Mouse (Mus musculus): Measurements from ENCODE around the gene Kcp.

Gene Kcp

DNA sequence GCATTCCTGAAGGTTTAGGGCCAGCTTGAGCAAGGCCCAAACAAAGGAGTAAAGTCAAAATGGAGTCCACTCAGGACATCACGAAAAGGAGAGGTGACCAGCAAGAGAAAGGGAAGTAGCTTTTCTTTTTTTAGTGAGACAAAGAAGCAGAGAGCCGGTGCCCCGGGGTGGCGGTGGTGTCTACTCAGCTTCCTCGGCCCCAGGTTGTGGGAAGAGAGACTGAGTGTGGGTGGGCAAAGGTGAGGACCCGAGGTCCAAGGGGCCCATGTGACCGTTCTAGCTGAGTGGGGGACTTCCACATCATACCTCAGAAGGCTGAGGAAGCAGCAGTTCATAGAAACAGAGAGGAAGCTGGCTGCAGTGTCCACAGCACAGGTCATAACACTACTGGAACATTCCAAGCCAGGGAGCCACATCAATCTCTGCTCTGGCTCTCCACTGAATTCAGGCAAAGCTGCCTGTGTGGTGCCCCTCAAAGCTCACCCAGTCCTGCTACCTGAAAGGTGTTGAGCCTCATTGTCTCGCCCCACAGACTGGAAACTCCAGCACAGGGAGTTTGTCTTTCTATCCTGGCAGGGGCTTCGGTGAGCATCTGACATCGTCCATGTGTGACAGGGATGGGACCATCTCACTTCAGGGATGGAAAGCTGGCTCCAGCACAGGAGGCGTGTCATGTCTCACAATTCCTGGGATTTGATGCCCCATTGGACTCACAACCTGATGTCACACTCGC lies 15.7 kb upstream of the Kcp start:
- no peak for DNase-seq (ENCODE audit: low spot score)

DNA sequence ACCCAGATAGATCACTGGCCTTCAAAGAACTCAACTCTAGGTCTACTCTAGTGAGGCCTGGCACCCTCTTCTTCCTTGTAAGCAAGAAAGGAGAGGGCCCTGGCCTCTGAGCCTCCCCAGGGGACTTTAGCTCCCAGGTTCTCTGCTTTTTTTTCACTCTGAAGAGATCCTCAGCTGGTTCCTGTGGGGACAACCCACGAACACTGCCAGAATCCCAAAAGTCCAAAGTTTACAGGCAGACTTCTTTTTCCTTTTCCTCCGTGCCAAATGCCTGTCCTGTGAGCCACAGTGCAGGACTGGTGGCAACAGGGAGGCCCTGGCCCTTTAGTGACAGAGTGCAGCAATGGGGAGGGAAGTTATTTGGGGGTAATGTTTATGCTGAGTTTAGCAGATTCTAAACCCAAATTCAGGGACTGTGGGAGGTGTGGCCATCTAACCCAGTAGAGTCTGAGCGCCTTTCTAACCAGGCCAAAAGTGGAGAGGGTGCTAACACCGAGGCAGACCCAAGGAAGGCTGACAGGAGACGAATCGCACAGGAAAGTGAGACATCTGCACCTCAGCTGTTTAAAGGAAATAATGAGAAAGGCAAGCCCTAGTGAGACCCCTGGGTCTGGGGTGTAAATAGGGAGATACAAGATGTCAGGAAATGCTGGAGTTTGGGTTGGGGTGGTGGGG lies 15.0 kb upstream of the Kcp start:
- no peak for DNase-seq (ENCODE audit: low spot score)

DNA sequence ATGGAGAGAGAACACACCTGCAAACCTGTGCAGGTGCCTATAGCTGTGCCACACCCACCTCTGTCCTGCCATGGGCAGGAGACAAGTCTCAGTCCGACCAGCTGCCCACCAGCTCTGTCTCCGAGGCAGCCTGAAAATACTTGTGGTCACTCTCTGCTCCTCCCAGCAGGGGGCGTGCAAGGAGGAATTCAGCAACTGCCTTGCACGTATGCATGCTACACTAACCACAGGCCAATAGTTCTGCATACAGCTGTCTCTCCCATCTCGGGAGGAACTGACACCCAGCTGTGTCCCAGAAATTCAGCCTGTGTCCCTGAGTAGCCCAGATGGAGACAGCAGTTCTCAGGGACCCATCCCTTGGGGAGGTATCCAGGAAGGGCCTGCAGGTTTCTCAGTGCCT lies 9.4 kb upstream of the Kcp start:
- DNase-seq (ENCODE audit: low spot score) = peak; percentile 80

DNA sequence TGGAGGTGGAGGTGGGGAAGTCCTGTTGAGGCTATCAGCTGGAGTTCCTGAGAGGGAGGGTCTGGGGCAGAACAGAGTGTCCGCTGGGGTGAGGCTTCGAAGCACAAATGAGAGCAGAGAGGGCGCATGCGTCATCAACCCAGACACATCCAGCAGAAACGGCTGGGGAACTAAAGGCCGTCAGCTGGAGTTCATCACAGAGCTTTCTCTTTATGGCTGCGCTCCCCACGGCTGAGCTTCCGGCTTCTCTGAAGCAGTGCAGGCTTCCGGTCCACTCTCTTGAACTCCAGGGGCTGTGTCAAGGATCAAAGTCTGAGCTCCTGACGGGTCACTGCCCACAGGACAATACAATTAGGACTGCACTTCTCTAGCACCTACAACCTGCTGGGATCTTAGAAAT lies 5.5 kb upstream of the Kcp start:
- no peak for DNase-seq (ENCODE audit: low spot score)

DNA sequence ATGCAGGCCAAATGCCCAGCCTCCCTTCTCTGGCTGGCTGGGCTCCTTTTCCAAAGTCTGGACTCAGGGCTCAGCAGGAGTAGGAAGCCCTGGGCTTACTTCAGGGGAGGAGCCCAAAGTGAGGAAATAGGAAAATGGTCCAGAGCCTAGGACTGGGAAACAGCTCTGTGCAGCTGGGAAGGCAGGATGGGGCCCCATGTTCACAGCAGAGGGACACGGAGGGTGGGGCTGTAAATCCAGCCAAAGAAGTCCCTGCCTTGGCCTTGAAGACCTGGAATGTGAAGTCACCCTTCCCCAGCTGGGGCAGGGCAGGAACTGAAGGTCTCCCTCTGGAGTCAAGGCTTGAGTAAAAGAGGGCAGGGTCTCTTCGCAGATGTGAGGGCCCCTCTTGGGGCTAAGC lies 1.3 kb upstream of the Kcp start:
- DNase-seq (ENCODE audit: low spot score) = no peak

DNA sequence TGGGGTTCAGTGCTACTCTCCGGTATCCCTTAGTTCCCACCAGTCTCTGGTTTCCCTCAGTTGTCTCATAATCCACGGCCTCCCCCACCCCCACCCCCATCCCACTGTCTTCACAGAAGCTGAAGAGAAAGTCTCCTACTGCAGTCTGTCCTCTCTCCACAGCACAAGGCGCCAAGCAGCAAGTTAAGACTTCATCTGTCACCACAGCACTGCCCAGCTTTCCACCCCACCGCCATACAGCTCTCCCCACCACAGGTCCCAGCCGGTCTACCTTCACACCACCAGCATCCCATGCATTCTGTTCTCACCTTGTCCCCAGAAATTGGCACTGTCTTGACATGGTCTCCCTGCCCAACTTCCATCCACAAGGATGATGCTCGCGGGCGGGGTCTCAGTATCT lies 918 bp downstream of the Kcp start:
- DNase-seq (ENCODE audit: low spot score) = no peak

DNA sequence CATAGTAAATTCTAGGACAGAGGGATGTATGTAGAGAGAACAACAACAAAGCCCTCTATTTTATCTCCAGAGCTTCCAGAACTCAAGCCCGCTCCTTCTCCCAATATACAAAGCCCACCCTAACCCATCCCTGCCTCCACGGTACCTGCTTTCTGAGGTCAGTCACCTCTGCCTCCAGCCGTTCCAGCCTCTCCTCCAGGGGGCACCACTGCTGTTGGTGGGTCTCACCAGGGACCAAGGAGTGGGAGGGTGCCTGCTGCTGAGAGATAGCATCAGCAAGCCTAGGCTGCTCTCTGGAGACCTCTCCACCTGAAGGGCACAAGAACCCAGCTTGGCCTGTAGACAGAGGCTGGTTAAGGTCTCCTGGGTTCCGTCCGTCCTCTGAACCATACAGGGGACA lies 2.3 kb downstream of the Kcp start:
- no peak for DNase-seq (ENCODE audit: low spot score)

DNA sequence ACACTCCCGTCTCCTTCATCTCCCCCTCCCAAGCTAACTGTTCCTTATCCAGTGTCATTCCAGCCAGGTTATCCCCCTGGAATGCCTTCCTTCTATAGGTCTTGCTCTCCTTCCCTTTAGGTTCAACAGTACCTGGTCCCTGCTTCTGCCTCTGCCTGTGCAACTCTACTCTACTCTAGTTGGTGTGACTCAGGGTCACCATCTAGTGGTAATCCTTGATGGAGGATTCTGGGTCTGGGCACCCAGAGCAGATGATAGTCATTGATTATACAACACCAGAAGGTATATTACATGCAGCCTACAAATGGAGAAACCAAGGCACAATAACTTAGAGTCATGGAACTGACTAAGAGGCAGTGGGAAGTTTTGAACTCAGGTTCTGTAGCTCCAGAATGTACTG lies 6.2 kb downstream of the Kcp start:
- no peak for DNase-seq (ENCODE audit: low spot score)

DNA sequence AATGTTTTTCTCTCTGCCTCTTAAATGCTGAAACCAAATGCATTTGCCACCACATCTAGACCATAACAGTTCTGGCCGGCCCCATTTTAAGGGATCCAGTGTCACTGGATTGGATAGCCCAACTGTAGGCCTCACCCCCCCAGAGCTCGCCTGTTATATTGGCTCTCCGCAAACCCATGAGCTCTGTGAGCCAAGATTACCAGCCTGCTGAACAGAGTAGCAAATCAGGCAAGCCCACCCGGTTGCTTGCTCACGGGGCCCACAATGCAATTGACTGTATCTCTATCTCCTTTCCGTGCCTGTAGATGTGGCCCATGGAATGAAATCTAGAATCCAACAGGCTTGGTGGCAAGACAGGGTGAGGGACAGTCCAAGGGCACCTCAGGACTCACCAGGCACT lies 6.9 kb downstream of the Kcp start:
- DNase-seq (ENCODE audit: low spot score) = no peak

DNA sequence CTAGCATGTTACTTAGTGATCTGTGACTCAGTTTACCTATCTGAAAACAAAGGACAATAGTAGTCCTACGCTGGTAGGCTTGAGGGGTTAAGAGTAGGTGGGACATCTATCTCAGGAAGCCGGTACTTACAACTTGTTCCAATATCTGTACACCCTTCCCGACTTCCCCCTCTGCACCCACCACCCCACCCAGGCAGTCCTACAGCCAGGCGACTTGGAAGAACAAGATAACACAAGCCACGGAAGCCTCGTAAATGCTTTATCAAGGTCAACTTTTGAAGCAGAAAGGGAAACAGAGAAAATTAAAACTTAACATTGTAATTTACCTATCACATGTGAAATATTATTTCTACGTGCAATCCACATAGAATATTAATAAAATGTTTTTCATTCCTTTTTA lies 7.6 kb downstream of the Kcp start:
- no peak for DNase-seq (ENCODE audit: low spot score)

DNA sequence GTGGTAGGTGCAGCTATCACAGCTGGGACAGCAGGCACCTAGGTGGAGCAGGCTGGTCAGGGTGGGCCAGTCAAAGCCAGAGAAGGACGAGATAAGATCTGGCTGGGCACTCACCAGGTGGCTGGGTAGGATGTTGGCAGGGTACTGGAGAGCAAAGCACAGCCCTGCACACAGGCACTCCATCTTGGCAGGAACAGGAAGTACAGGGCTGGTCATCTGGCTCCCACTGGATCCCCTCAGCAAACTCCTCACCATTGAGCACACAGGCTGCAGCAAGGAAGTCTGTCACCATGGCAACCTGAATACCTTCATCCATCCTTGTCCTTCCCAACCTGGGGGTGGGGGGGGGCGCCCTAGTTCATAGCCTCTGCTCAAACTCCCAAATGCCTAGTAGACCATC lies 10.0 kb downstream of the Kcp start:
- DNase-seq (ENCODE audit: low spot score) = no peak

DNA sequence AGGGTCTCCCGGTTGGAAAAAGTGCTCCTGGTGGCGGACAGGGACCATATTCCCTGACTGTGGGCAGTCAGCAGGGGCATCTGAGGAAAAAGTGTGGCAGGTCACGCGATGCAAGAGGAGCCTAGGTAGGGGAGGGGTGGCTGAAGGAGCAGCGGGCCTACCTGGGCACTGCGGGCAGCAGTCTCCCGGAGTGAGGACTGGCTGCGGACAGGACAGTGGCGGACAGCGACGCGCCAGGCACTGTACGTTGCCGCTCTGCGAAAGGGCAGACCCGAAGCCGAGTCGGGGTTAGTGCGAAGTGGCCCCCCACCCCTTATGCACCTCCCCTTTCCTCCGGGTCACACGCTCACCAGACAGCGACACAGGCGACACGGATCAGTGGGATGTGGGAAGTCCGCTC lies 11.5 kb downstream of the Kcp start:
- DNase-seq (ENCODE audit: low spot score) = no peak

DNA sequence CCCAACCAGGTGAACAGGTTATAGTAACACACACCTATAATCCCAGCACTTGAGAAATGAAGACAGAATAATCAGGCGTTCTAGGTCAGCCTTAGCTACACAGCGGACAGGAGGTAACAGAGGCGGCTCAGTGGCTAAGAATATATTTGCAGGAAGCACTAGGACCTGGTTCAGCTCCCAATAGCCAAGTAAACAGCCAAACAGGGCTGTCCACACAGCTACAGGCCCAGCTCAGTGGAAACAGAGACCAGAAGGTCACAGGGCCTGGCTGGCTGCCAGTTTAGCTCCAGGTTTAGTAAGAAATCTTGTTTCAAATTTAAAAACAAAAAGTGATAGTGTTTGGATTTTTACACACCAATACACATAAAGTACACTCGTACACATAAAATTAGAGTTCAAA lies 13.7 kb downstream of the Kcp start:
- no peak for DNase-seq (ENCODE audit: low spot score)

DNA sequence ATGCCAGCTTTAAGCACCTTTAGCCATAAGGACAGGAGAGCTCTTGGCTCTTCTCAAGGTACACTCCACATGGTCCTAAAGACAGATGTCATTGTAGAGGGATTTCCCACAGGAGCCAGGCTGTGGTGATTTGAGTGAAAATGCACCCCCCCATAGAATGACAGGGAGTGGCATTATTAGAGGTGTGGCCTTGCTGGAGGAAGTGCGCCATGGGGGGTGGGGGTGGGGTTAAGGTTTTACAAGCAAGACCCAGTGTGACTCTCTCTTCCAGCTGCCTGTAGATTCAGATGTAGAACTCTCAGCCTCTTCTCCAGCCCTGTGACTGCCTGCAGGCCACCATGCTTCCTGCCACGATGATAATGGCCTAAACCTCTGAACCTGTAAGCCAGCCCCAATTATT lies 21.8 kb downstream of the Kcp start:
- no peak for DNase-seq (ENCODE audit: low spot score)

DNA sequence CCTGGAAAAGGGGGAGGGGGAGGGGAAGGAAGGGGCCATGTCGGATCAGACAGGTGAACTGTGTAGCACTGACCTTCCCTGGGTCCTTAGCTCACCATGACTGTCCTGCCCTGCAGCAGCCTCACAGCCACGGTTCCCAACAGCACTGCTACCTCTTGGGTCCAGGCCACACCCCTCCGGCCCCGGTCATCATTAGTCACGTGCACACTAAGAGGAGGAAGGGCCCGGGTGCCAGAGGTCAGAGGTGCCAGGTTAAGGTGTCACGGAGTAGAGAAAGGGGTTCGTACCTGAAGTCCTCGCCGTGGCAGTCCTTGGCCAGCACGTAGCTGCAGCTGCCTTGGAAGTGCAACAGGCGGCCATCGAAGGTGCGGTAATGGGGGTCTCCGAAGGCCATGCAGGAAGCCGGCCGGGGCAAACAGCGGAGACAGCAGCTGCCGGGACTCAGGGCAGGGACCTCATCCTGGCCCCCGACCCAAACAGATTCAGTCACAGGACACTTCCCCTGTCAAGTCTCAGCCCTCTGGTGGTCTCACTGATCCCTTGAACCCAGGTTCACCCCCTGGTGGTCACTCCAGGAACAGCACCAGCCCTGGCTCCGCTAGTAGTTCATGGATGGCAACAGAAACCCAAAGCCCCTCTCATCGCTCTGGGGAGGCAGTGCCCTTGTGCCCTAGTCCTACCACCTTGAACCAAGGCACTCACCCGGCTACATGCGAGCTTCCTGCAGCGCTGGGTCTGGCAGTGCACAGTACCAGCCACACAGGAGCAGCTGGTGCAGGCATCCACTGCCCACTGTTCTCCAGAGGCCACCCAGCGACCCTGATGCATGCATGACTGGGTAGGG lies 22.8 kb downstream of the Kcp start:
- DNase-seq (ENCODE audit: low spot score) = peak; percentile 71

DNA sequence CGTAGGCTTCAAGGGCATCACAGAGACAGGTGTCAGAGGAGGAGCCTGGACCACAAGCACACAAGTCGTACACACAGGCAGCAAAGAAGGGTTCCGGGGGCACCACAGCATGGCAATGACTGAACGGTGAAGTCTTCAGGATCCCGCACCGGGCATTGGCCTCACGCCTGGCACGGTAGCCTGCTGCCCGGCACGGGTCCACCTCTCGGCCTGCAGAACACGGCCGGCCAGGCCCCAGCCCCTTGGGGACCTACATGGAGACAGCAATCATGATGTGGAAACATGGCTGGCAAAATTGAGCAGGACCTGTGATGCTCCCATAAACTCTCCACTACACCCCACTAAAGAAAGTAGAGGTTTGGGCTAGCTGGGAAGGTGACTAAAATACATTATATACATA lies 25.1 kb downstream of the Kcp start:
- DNase-seq (ENCODE audit: low spot score) = no peak

DNA sequence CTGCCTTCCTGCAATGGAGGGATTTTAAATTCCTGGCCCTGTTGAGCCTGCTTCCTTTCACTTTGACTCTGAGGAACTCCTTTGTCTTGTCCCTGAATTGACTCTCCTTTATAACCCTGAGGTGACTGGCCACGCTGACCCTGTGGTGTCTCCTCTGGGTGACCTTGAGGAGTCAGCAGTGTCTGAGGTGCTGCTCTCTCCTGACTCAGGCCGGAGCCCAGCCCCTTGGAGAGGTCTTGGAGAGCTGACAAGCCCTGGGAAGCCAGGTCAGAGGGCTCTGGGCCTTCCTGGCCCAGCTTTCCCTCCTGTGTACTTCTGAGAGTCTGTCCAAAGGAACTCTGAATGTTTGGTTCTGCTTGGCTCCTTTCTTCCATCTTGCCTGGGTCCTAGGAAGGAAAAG lies 33.0 kb downstream of the Kcp start:
- DNase-seq (ENCODE audit: low spot score) = no peak

DNA sequence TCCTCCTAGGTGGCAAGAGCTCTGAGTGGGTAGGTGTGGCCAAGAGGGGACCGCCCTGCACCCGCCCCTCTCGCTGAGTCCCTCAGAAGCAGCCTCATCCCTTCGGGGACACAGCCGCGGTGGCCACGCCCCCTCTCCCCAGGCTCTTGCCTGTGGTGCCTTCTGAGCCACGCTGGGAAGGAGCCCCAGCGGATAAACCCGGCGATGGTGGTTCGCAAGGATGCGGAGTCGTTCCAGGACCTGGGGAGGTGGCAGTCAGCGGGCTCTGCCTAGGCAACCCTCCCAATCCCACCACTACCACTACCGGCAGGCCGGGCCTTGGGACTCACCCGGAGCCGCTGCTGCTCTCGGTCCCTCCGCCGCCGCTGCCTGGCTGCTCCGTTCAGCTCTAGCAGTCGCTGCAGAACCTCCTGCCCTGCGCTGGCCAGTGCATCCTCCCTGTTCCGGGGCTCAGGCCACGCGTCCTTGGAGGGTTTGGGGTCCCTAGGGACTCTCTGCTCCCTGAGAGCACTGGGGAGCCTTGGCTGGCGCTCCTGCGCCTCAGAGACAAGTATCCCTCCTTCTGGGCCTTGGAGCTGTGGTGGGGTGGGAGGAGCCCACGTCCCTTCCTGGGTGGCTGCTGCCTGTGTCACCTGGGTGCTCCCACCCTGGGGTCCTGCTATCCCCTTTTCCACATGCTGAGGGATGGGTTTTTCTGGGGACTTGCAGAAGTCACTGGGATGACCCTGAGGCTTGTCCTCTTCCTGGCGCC lies 33.6 kb downstream of the Kcp start:
- DNase-seq (ENCODE audit: low spot score) = peak; percentile 55

DNA sequence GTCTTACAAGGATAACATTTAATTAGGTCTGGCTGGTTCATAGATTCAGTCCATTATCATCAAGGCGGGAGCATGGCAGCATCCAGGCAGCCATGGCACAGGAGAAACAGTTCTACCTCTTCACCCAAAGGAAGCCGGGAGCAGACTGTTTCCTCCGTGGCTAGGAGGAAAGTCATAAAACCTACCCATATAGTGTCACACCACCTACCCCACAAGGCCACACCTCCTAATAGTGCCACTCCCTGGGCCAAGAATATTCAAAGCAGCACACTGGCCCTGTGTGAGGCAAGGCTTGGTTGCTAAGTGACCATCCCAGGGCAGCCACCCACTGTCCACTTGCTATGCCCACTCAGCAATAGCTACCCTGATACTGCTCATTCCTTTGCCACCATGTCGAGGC lies 36.6 kb downstream of the Kcp start, which contains the start of gene Atp6v1fnb:
Gene Atp6v1fnb (plus strand): TSS at position 301 of the 400 bp plus-strand sequence.
- no peak for DNase-seq (ENCODE audit: low spot score)

DNA sequence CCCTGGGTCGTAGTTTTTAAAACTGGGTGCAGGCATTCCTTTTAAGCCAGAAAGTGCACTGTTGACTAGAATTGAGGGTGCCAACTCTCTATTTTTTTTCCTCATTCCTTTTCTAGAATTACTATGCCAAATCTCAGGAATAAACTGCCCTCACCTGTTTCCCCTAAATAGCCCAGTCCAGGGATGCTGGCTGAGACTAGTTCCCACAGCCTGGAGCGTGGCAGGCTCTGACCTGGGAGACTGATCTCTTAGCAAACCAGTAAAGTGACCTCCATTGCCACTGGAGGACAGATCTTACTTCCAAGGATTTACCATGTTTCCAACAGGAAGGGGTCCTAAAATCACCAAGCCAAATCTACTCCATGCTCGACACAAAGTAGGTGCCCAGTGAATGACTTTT lies 38.9 kb downstream of the Kcp start:
- DNase-seq (ENCODE audit: low spot score) = no peak

DNA sequence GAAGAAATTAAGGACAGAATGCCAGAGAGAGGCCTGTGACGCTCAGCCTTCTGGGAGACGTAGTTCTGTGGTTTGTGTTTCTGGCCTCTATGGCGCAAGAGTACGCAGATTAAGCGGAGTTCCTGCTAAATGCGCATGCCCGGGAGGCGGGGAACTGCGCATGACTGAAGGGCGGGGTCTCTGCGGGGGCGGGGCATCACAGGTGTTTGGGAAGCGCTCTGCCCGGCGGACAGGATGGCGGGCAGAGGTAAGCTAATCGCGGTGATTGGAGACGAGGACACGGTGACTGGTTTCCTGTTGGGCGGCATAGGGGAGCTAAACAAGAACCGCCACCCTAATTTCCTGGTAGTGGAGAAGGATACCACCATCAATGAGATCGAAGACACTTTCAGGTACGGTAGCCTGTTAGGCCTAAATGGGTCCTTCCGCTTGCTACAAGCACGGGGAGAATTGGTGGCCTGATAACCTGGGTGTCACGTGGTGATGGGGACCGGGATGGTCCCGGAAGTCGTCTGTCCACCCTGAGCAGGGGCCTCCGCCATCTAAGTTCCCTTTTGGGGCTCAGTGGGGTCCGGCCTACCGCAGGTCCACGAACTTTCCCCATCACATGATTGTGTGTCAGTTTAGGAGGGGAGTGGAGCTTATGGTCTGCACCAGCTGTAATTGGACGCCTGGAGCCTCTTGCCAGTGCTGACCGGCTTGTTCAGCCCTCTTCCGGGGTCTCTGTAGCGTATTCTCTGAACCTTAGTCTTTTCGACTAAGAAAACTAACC lies 40.0 kb downstream of the Kcp start, which contains the start of gene Atp6v1f:
Gene Atp6v1f (plus strand): TSS at position 136 of the 772 bp plus-strand sequence.
- DNase-seq (ENCODE audit: low spot score) = peak; percentile 90

All from urinary bladder, postnatal 25 days (tissue).